ENCODE assay signal across 11 mouse cellular contexts in the genomic region with DNA sequence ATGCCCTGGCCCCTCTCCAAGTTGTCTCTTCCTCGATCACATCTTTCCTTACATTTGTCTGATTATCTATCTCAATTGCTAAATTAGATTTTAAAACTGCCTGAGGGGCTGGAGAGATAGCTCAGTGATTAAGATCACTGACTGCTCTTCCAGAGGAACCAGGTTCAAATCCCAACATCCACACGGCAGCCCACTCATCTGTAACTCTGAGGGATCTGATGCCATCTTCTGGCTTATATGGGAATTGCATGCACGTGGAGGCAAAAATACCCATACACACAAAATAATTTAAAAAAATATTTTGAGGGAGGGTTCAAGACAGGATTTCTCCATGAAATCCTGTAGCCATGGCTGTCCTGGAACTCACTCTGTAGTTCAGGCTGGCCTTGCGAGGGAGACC. TPM values are rescaled to one million over a fixed set of nuclear protein-coding genes. Genes with fewer than 3 reads are reported as not detected.
A peak's percentile ranks its signal among the peaks of the same experiment; 100 is the strongest.
DNase-seq lines count a peak whose midpoint lies in the region; ATAC-seq and TF ChIP-seq lines count a peak whose summit lies in the region.
"Had no signal": no experiment of that assay in that cellular context is flagged by ENCODE, and none has a peak within 500 bp of the region (broad histone marks: within the 10 kb centered on the region; RNA-seq: fewer than 3 reads in every experiment).

No protein-coding gene starts in this region.

- no peak overlapping the region for H3K4me3 ChIP-seq in limb, embryonic 11.5 days (ENCODE audit: low read depth, low read length)
- H3K4me3 ChIP-seq in limb, embryonic 10.5 days, result no peak overlapping the region
- no peak overlapping the region for H3K4me3 ChIP-seq in CH12.LX (replicated peaks in 1 of 3; ENCODE audit: low read depth in 2 of 3, low read length in 2 of 3, poor library complexity in 1 of 3)
- H3K4me3 ChIP-seq: embryonic facial prominence, embryonic 13.5 days had no signal

- no peak for TF ChIP-seq EP300 in CH12.LX (IDR thresholded peaks at IDR 0.05; ENCODE audit: low read length)

- H3K4me1 ChIP-seq in limb, embryonic 11.5 days (ENCODE audit: control insufficient read depth, insufficient read depth, low read length), result no peaks in the 10 kb centered on the region
- H3K4me1 ChIP-seq in limb, embryonic 10.5 days, result no peaks in the 10 kb centered on the region
- H3K4me1 ChIP-seq in CH12.LX (ENCODE audit: control insufficient read depth in 1 of 2, insufficient read depth in 2 of 2), result no peaks in the 10 kb centered on the region
- H3K4me1 ChIP-seq: embryonic facial prominence, embryonic 13.5 days had no signal

- in situ Hi-C loops in CH12.LX (cut with MboI; ENCODE audit: low pct_ligation_motif_present, low pct_unique_long_range_greater_than_20kb, low sequenced_read_pairs), result no loop called here

- no peak for ATAC-seq in limb, embryonic 11.5 days (ENCODE audit: insufficient number of reproducible peaks, low FRiP score, low TSS enrichment, low read depth)
- peak; percentile 57 for ATAC-seq in erythroblast, adult 5-6 weeks (replicated peaks; ENCODE audit: low FRiP score, poor library complexity, severe bottlenecking)
- no peak for ATAC-seq in frontal cortex, adult (ENCODE audit: low TSS enrichment)

- peak in 1 of 2 experiments; percentile 70; a peak in 3 of 4 replicates for TF ChIP-seq CTCF in CH12.LX (conservative IDR thresholded peaks at IDR 0.05 in 1 of 2, IDR thresholded peaks at IDR 0.05 in 1 of 2; ENCODE audit: low read depth in 2 of 2, low read length in 2 of 2)

- 61% methylated on average over 4 of the region's 4 CpGs for WGBS in limb, embryonic 11.5 days
- 58% methylated on average over 4 of the region's 4 CpGs for WGBS in limb, embryonic 10.5 days

- H3K36me3 ChIP-seq in limb, embryonic 11.5 days (ENCODE audit: control insufficient read depth, insufficient read depth, low read length), result no peaks in the 10 kb centered on the region
- no peaks in the 10 kb centered on the region for H3K36me3 ChIP-seq in limb, embryonic 10.5 days
- peaks cover 20 to 69% of the 10 kb centered on the region in 2 experiments for H3K36me3 ChIP-seq in CH12.LX (replicated peaks in 1 of 2; ENCODE audit: control insufficient read depth in 1 of 2, insufficient read depth in 1 of 2, low read length in 1 of 2)
- H3K36me3 ChIP-seq: embryonic facial prominence, embryonic 13.5 days had no signal

- dilution Hi-C loops in CH12.LX (cut with MboI; ENCODE audit: extremely low pct_ligation_motif_present, extremely low pct_unique_long_range_greater_than_20kb, low sequenced_read_pairs), result no loop called here

- H3K9me3 ChIP-seq in limb, embryonic 11.5 days (ENCODE audit: control insufficient read depth, low read length), result no peaks in the 10 kb centered on the region
- H3K9me3 ChIP-seq in limb, embryonic 10.5 days (replicated peaks), result no peaks in the 10 kb centered on the region
- H3K9me3 ChIP-seq in CH12.LX (replicated peaks; ENCODE audit: low read length), result no peaks in the 10 kb centered on the region
- H3K9me3 ChIP-seq: embryonic facial prominence, embryonic 13.5 days had no signal

- H3K4me2 ChIP-seq in limb, embryonic 11.5 days (ENCODE audit: low read depth, severe bottlenecking), result no peak overlapping the region
- H3K4me2 ChIP-seq in CH12.LX (ENCODE audit: insufficient read depth, low read depth, poor library complexity, severe bottlenecking), result no peak overlapping the region
- H3K4me2 ChIP-seq: embryonic facial prominence, embryonic 13.5 days had no signal

- no peaks in the 10 kb centered on the region for H3K27me3 ChIP-seq in limb, embryonic 11.5 days (ENCODE audit: control insufficient read depth, insufficient read depth, low read length)
- no peaks in the 10 kb centered on the region for H3K27me3 ChIP-seq in limb, embryonic 10.5 days (ENCODE audit: low read depth, poor library complexity, severe bottlenecking)
- no peaks in the 10 kb centered on the region for H3K27me3 ChIP-seq in CH12.LX (replicated peaks)
- H3K27me3 ChIP-seq: embryonic facial prominence, embryonic 13.5 days had no signal

- no peak overlapping the region for H3K27ac ChIP-seq in limb, embryonic 11.5 days (replicated peaks; ENCODE audit: low read depth, low read length)
- H3K27ac ChIP-seq in limb, embryonic 10.5 days, result no peak overlapping the region
- no peak overlapping the region for H3K27ac ChIP-seq in CH12.LX (ENCODE audit: insufficient read depth, low read depth)
- H3K27ac ChIP-seq: embryonic facial prominence, embryonic 13.5 days had no signal

- TF ChIP-seq RAD21 in CH12.LX (IDR thresholded peaks at IDR 0.05; ENCODE audit: low read depth, low read length), result peak; percentile 53

- H3K9ac ChIP-seq in limb, embryonic 11.5 days (ENCODE audit: low read length), result no peak overlapping the region
- H3K9ac ChIP-seq in CH12.LX (ENCODE audit: insufficient read depth, low read depth), result no peak overlapping the region
- H3K9ac ChIP-seq: embryonic facial prominence, embryonic 13.5 days had no signal

- TF ChIP-seq POLR2A in CH12.LX (IDR thresholded peaks at IDR 0.05; ENCODE audit: low read depth, low read length), result no peak

- DNase-seq in cerebellum, postnatal 10 days, result peak; percentile 40 to 56
- no peak for DNase-seq in cerebellum, postnatal 36 days
- DNase-seq in limb, embryonic 11.5 days (ENCODE audit: low spot score), result peak; percentile 38
- no peak for DNase-seq in limb, embryonic 10.5 days (ENCODE audit: low spot score)
- DNase-seq in CH12.LX (ENCODE audit: extremely low read depth), result peak; percentile 46
- no peak for DNase-seq in layer of hippocampus, adult 9-10 months (ENCODE audit: low spot score)
- DNase-seq: gastrocnemius, postnatal 14 days had no signal

- H3K79me2 ChIP-seq in CH12.LX (replicated peaks; ENCODE audit: control insufficient read depth, extremely low read depth, insufficient read depth, poor library complexity, severe bottlenecking), result no peaks in the 10 kb centered on the region

TF ChIP-seq in CH12.LX, 34 proteins besides CTCF, POLR2A, EP300 and RAD21:
- no peak for TF ChIP-seq USF1 (IDR thresholded peaks at IDR 0.05; ENCODE audit: low read depth, low read length)
- no peak for TF ChIP-seq SIN3A (IDR thresholded peaks at IDR 0.05; ENCODE audit: low read length)
- no peak for TF ChIP-seq RCOR1 (conservative IDR thresholded peaks at IDR 0.05; ENCODE audit: low read depth, low read length)
- no peak for TF ChIP-seq MAZ (IDR thresholded peaks at IDR 0.05; ENCODE audit: low read depth, low read length)
- TF ChIP-seq SMC3 (IDR thresholded peaks at IDR 0.05; ENCODE audit: low read depth, low read length), result peak; percentile 61
- 0 out of 2 replicates have a peak, but pooled peaks have one; percentile 30 for TF ChIP-seq MYC (IDR thresholded peaks at IDR 0.05; ENCODE audit: low read depth, low read length)

RNA-seq across cellular contexts. Expression of a gene that starts 8.1 kb away (rescaled TPM):
- polyA plus RNA-seq in limb, embryonic 11.5 days (2014; fragmentation: Nextera tagmentation; extraction: Ambion mirVana), result 4.7 and 5.1 TPM in 2 replicates
- polyA plus RNA-seq in limb, embryonic 10.5 days (2016; fragmentation: Nextera tagmentation; extraction: Ambion mirVana), result 5.2 and 5.9 TPM in 2 replicates
- total RNA-seq in CH12.LX (2012; rRNA removed) (1.6 and 2.1 TPM in 2 replicates), CH12.LX (2014; rRNA removed) (0.62 and 0.67 TPM in 2 replicates)
- polyA plus RNA-seq in CH12.LX (2012; ENCODE audit: insufficient read length, low read depth), result 1.2 and 1.4 TPM in 2 replicates
- total RNA-seq in erythroblast, adult 5-6 weeks (2015; ENCODE audit: low replicate concordance), result 0.38 and 1.0 TPM in 2 replicates
- total RNA-seq in erythroblast, adult 5-6 weeks (2017; ENCODE audit: low replicate concordance), result 3.1 and 6.1 TPM in 2 replicates

RNA-seq across cellular contexts. Expression of a gene that starts 8.2 kb away (rescaled TPM):
- 1.5 TPM in 2 replicates for polyA plus RNA-seq in limb, embryonic 11.5 days (2014; fragmentation: Nextera tagmentation; extraction: Ambion mirVana)
- polyA plus RNA-seq in limb, embryonic 10.5 days (2016; fragmentation: Nextera tagmentation; extraction: Ambion mirVana), result 1.8 TPM in 2 replicates
- total RNA-seq in CH12.LX (2012; rRNA removed) (20.6 and 23.1 TPM in 2 replicates), CH12.LX (2014; rRNA removed) (27.6 and 33.0 TPM in 2 replicates)
- 20.8 and 22.7 TPM in 2 replicates for polyA plus RNA-seq in CH12.LX (2012; ENCODE audit: insufficient read length, low read depth)
- 14.0 and 14.6 TPM in 2 replicates for total RNA-seq in erythroblast, adult 5-6 weeks (2015; ENCODE audit: low replicate concordance)
- 10.0 and 11.3 TPM in 2 replicates for total RNA-seq in erythroblast, adult 5-6 weeks (2017; ENCODE audit: low replicate concordance)

RNA-seq across cellular contexts. Expression of a gene that starts 10.8 kb away (rescaled TPM):
- 21.2 and 24.4 TPM in 2 replicates for polyA plus RNA-seq in limb, embryonic 11.5 days (2014; fragmentation: Nextera tagmentation; extraction: Ambion mirVana)
- 43.5 and 48.7 TPM in 2 replicates for polyA plus RNA-seq in limb, embryonic 10.5 days (2016; fragmentation: Nextera tagmentation; extraction: Ambion mirVana)
- total RNA-seq in CH12.LX (2012; rRNA removed) (29.0 and 30.7 TPM in 2 replicates), CH12.LX (2014; rRNA removed) (13.5 and 15.5 TPM in 2 replicates)
- 25.2 and 25.4 TPM in 2 replicates for polyA plus RNA-seq in CH12.LX (2012; ENCODE audit: insufficient read length, low read depth)
- total RNA-seq in erythroblast, adult 5-6 weeks (2015; ENCODE audit: low replicate concordance), result 5.4 and 6.0 TPM in 2 replicates
- 4.2 and 6.8 TPM in 2 replicates for total RNA-seq in erythroblast, adult 5-6 weeks (2017; ENCODE audit: low replicate concordance)

RNA-seq across cellular contexts. Expression of a gene that starts 27.0 kb away (rescaled TPM):
- 209 and 218 TPM in 2 replicates for polyA plus RNA-seq in limb, embryonic 11.5 days (2014; fragmentation: Nextera tagmentation; extraction: Ambion mirVana)
- polyA plus RNA-seq in limb, embryonic 10.5 days (2016; fragmentation: Nextera tagmentation; extraction: Ambion mirVana), result 223 and 240 TPM in 2 replicates
- total RNA-seq in CH12.LX (2012; rRNA removed) (34.4 and 36.7 TPM in 2 replicates), CH12.LX (2014; rRNA removed) (21.9 and 25.0 TPM in 2 replicates)
- polyA plus RNA-seq in CH12.LX (2012; ENCODE audit: insufficient read length, low read depth), result 106 and 115 TPM in 2 replicates
- 19.4 and 34.3 TPM in 2 replicates for total RNA-seq in erythroblast, adult 5-6 weeks (2015; ENCODE audit: low replicate concordance)
- total RNA-seq in erythroblast, adult 5-6 weeks (2017; ENCODE audit: low replicate concordance), result 58.8 and 71.4 TPM in 2 replicates

RNA-seq across cellular contexts. Expression of a gene that starts 38.8 kb away (rescaled TPM):
- 1.5 and 2.2 TPM in 2 replicates for polyA plus RNA-seq in limb, embryonic 11.5 days (2014; fragmentation: Nextera tagmentation; extraction: Ambion mirVana)
- 1.3 and 1.7 TPM in 2 replicates for polyA plus RNA-seq in limb, embryonic 10.5 days (2016; fragmentation: Nextera tagmentation; extraction: Ambion mirVana)
- 0.25 TPM in 2 replicates for total RNA-seq in CH12.LX (2012; rRNA removed)
- 0.08 and 0.13 TPM in 2 replicates for total RNA-seq in CH12.LX (2014; rRNA removed)
- polyA plus RNA-seq in CH12.LX (2012; ENCODE audit: insufficient read length, low read depth), result 0.16 and 0.20 TPM in 2 replicates
- total RNA-seq in erythroblast, adult 5-6 weeks (2015; ENCODE audit: low replicate concordance), result 0.38 and 0.42 TPM in 2 replicates
- total RNA-seq in erythroblast, adult 5-6 weeks (2017; ENCODE audit: low replicate concordance), result 0.42 TPM in 1 of 2 replicates, not detected in the other
- total RNA-seq: megakaryocyte-erythroid progenitor cell, adult 5-6 weeks had no signal

Comparison
In these comparisons a context has a peak if more than half of its experiments do, and no peak if none do; other contexts are left out.
1. DNase-seq: peak in cerebellum, postnatal 10 days (2 of 2), limb, embryonic 11.5 days (single experiment) and CH12.LX (single experiment); none in cerebellum, postnatal 36 days (0 of 2), limb, embryonic 10.5 days (single experiment) and layer of hippocampus, adult 9-10 months (single experiment).